ENCODE assay signal across 11 mouse cellular contexts in genomic region chr3:47280270-47280669, GRCm38 (mm10).
DNase-seq lines count a peak whose midpoint lies in the region; ATAC-seq lines count a peak whose summit lies in the region.
"Had no signal": no experiment of that assay in that cellular context is flagged by ENCODE, and none has a peak within 500 bp of the region (broad histone marks: within the 10 kb centered on the region; RNA-seq: fewer than 3 reads in every experiment).

No protein-coding gene starts in this region.

- no peak overlapping the region for H3K4me2 ChIP-seq in neural tube, embryonic 11.5 days (ENCODE audit: low read depth)
- no peak overlapping the region for H3K4me2 ChIP-seq in midbrain, embryonic 16.5 days (ENCODE audit: low read length)
- no peak overlapping the region for H3K4me2 ChIP-seq in liver, embryonic 12.5 days

- DNase-seq in heart, adult 18-20 months: peak; percentile 22 to 30
- DNase-seq in heart, postnatal 14 days: no peak
- DNase-seq in neural tube, embryonic 11.5 days (ENCODE audit: low spot score): peak; percentile 11
- DNase-seq in neural tube, embryonic 10.5 days (ENCODE audit: extremely low spot score, low spot score): no peak
- DNase-seq in telencephalon, adult 2 months (ENCODE audit: low read depth, low spot score): peak; percentile 10
- DNase-seq: kidney, adult 9 months; layer of hippocampus, adult 9-11 months; right cerebral cortex, postnatal 25 days had no signal

- H3K4me3 ChIP-seq in neural tube, embryonic 11.5 days (ENCODE audit: low read depth, low read length): no peak overlapping the region
- H3K4me3 ChIP-seq in midbrain, embryonic 16.5 days (ENCODE audit: low read depth, low read length): no peak overlapping the region
- H3K4me3 ChIP-seq in liver, embryonic 12.5 days: no peak overlapping the region

- ATAC-seq in neural tube, embryonic 11.5 days (ENCODE audit: insufficient read depth, low FRiP score, low TSS enrichment): 0 out of 2 replicates have a peak, but pooled peaks have one; percentile 23
- ATAC-seq in midbrain, embryonic 16.5 days: peak; percentile 64; the same call in 1 of the 2 replicates
- ATAC-seq in megakaryocyte, adult 5-6 weeks (ENCODE audit: poor library complexity, severe bottlenecking): no peak
- ATAC-seq in liver, embryonic 12.5 days: no peak

- H3K9ac ChIP-seq in neural tube, embryonic 11.5 days (ENCODE audit: low read length): no peak overlapping the region
- no peak overlapping the region for H3K9ac ChIP-seq in midbrain, embryonic 16.5 days (ENCODE audit: low read depth, low read length)
- no peak overlapping the region for H3K9ac ChIP-seq in liver, embryonic 12.5 days

- no peaks in the 10 kb centered on the region for H3K27me3 ChIP-seq in neural tube, embryonic 11.5 days (ENCODE audit: control insufficient read depth, insufficient read depth, low read length)
- H3K27me3 ChIP-seq in midbrain, embryonic 16.5 days (ENCODE audit: control insufficient read depth, insufficient read depth, low read depth, low read length): no peaks in the 10 kb centered on the region
- H3K27me3 ChIP-seq in liver, embryonic 12.5 days (replicated peaks): no peaks in the 10 kb centered on the region

- no peaks in the 10 kb centered on the region for H3K9me3 ChIP-seq in neural tube, embryonic 11.5 days (ENCODE audit: control insufficient read depth, low read length)
- no peaks in the 10 kb centered on the region for H3K9me3 ChIP-seq in midbrain, embryonic 16.5 days (replicated peaks; ENCODE audit: control insufficient read depth, low read length, poor library complexity, severe bottlenecking)
- H3K9me3 ChIP-seq in liver, embryonic 12.5 days (replicated peaks): no peaks in the 10 kb centered on the region

- no peak overlapping the region for H3K27ac ChIP-seq in neural tube, embryonic 11.5 days (ENCODE audit: low read depth, low read length)
- no peak overlapping the region for H3K27ac ChIP-seq in midbrain, embryonic 16.5 days (ENCODE audit: low read length)
- H3K27ac ChIP-seq in liver, embryonic 12.5 days: no peak overlapping the region

- WGBS in neural tube, embryonic 11.5 days: 47% methylated on average over 5 of the region's 5 CpGs
- WGBS in midbrain, embryonic 16.5 days: 28% methylated on average over 5 of the region's 5 CpGs
- WGBS in liver, embryonic 12.5 days (ENCODE audit: insufficient replicate concordance): 71% methylated on average over 5 of the region's 5 CpGs

- H3K4me1 ChIP-seq in neural tube, embryonic 11.5 days (ENCODE audit: control insufficient read depth, insufficient read depth, low read length): no peaks in the 10 kb centered on the region
- H3K4me1 ChIP-seq in midbrain, embryonic 16.5 days (ENCODE audit: control insufficient read depth, insufficient read depth, low read length): no peaks in the 10 kb centered on the region
- no peaks in the 10 kb centered on the region for H3K4me1 ChIP-seq in liver, embryonic 12.5 days

- no peaks in the 10 kb centered on the region for H3K36me3 ChIP-seq in neural tube, embryonic 11.5 days (ENCODE audit: control insufficient read depth, insufficient read depth, low read length)
- no peaks in the 10 kb centered on the region for H3K36me3 ChIP-seq in midbrain, embryonic 16.5 days (ENCODE audit: control insufficient read depth, insufficient read depth, low read length)
- no peaks in the 10 kb centered on the region for H3K36me3 ChIP-seq in liver, embryonic 12.5 days

- intact Hi-C loops in heart, postnatal 14 days (cut with DNase I): no loop called here

Comparison
In these comparisons a context has a peak if more than half of its experiments do, and no peak if none do; other contexts are left out.
1. DNase-seq: peak in heart, adult 18-20 months (2 of 2), neural tube, embryonic 11.5 days (single experiment) and telencephalon, adult 2 months (single experiment); none in heart, postnatal 14 days (0 of 2) and neural tube, embryonic 10.5 days (single experiment).
2. ATAC-seq: peak in neural tube, embryonic 11.5 days (single experiment) and midbrain, embryonic 16.5 days (single experiment); none in megakaryocyte, adult 5-6 weeks (single experiment) and liver, embryonic 12.5 days (single experiment).